Mouse (Mus musculus) CH12.LX (cell line): ENCODE data around the gene Akap7. TPM values are rescaled to one million over a fixed set of nuclear protein-coding genes. Genes with fewer than 3 reads are reported as not detected.

ENCODE experiments used
- DNase-seq: peaks from one replicate; pipeline ENCODE4 v3.0.0-alpha.2; 2013; ENCODE audit errors: extremely low read depth
- H3K27ac ChIP-seq: 2 replicates; pipeline ENCODE4 v1.5.1; 2012; ENCODE audit warnings: low read depth, mild to moderate bottlenecking, control low read depth, moderate library complexity; ENCODE audit not compliant: insufficient read depth
- H3K27me3 ChIP-seq: replicated peaks from 2 replicates; pipeline ENCODE3; 2012; ENCODE audit warnings: inconsistent platforms
- H3K36me3 ChIP-seq, 2 experiments: replicated peaks in 1 of 2; 2 replicates each; pipeline versions ENCODE3 to v1.6.1; 2012; ENCODE audit warnings: inconsistent platforms in 1 of 2, low read length in 1 of 2, mild to moderate bottlenecking in 1 of 2, mixed read lengths in 1 of 2, moderate library complexity in 1 of 2; ENCODE audit not compliant: control insufficient read depth in 1 of 2, insufficient read depth in 1 of 2
- H3K4me1 ChIP-seq, 2 experiments: 2 replicates each; pipeline ENCODE4 v1.6.1; 2012; ENCODE audit warnings: inconsistent platforms in 1 of 2, moderate library complexity in 1 of 2; ENCODE audit not compliant: insufficient read depth in 2 of 2, control insufficient read depth in 1 of 2
- H3K4me2 ChIP-seq: 2 replicates; pipeline ENCODE4 v1.6.1; 2012; ENCODE audit warnings: low read depth, mild to moderate bottlenecking, control low read depth; ENCODE audit not compliant: poor library complexity, insufficient read depth, severe bottlenecking
- H3K4me3 ChIP-seq, 3 experiments: fragments of 150-350 bp in 1 of 3; sonication (generic) in 1 of 3; replicated peaks in 1 of 3; 2 replicates each; pipeline versions ENCODE3 to v1.5.1; 2011 to 2012; ENCODE audit warnings: low read depth in 2 of 3, low read length in 2 of 3, mild to moderate bottlenecking in 2 of 3, moderate library complexity in 2 of 3, control low read depth in 1 of 3, improper control_type of control experiment in 1 of 3, inconsistent platforms in 1 of 3, mixed read lengths in 1 of 3; ENCODE audit not compliant: poor library complexity in 1 of 3
- H3K79me2 ChIP-seq: replicated peaks from 2 replicates; pipeline ENCODE4 v1.6.1; 2012; ENCODE audit warnings: mild to moderate bottlenecking, moderate library complexity; ENCODE audit not compliant: control insufficient read depth, poor library complexity, insufficient read depth, severe bottlenecking; ENCODE audit errors: extremely low read depth
- H3K9ac ChIP-seq: 2 replicates; pipeline ENCODE4 v1.6.1; 2012; ENCODE audit warnings: low read depth, mild to moderate bottlenecking, control low read depth, moderate library complexity; ENCODE audit not compliant: insufficient read depth
- H3K9me3 ChIP-seq: replicated peaks from 2 replicates; pipeline ENCODE3; 2012; ENCODE audit warnings: low read length, inconsistent platforms, mixed read lengths
- CTCF ChIP-seq, 2 experiments: IDR thresholded peaks in 1 of 2; conservative IDR thresholded peaks in 1 of 2; 2 replicates each; pipeline ENCODE4 v1.5.1; 2011 to 2012; ENCODE audit warnings: low read depth in 2 of 2, low read length in 2 of 2, improper control_type of control experiment in 1 of 2, inconsistent platforms in 1 of 2, mild to moderate bottlenecking in 1 of 2, moderate library complexity in 1 of 2
- GABPA ChIP-seq: IDR thresholded peaks from 2 replicates; pipeline ENCODE4 v1.6.1; 2012; ENCODE audit warnings: low read depth, low read length, improper control_type of control experiment, inconsistent platforms; ENCODE audit not compliant: insufficient replicate concordance
- HCFC1 ChIP-seq: IDR thresholded peaks from 2 replicates; pipeline ENCODE4 v1.6.1; 2012; ENCODE audit warnings: low read depth, mild to moderate bottlenecking, inconsistent platforms, low read length, improper control_type of control experiment
- MAZ ChIP-seq: IDR thresholded peaks from 2 replicates; pipeline ENCODE4 v1.6.1; 2012; ENCODE audit warnings: low read depth, mild to moderate bottlenecking, inconsistent platforms, low read length, improper control_type of control experiment, moderate library complexity
- RAD21 ChIP-seq: IDR thresholded peaks from 2 replicates; pipeline ENCODE4 v1.6.1; 2011; ENCODE audit warnings: low read depth, mild to moderate bottlenecking, low read length, improper control_type of control experiment, moderate library complexity
- SMC3 ChIP-seq: IDR thresholded peaks from 2 replicates; pipeline ENCODE4 v1.6.1; 2011; ENCODE audit warnings: low read depth, low read length, improper control_type of control experiment
- TCF12 ChIP-seq: IDR thresholded peaks from 2 replicates; pipeline ENCODE4 v1.6.1; 2014; ENCODE audit warnings: low read depth, mild to moderate bottlenecking, inconsistent platforms, low read length, improper control_type of control experiment
- ZMIZ1 ChIP-seq: IDR thresholded peaks from 2 replicates; pipeline ENCODE4 v1.6.1; 2012; ENCODE audit warnings: low read depth, mild to moderate bottlenecking, inconsistent platforms, low read length, improper control_type of control experiment
- dilution Hi-C: fragments of 300-500 bp; cut with MboI; formaldehyde crosslinking; loops from 2 replicates; pipeline ENCODE4 v1.14.3; 2020; ENCODE audit warnings: low sequenced_read_pairs; ENCODE audit not compliant: extremely low pct_unique_long_range_greater_than_20kb, extremely low pct_ligation_motif_present
- in situ Hi-C: fragments of 300-500 bp; cut with MboI; formaldehyde crosslinking; loops from 3 replicates; pipeline ENCODE4 v1.14.3; 2019; ENCODE audit warnings: low sequenced_read_pairs, low pct_ligation_motif_present, low pct_unique_long_range_greater_than_20kb, mixed read lengths
- polyA plus RNA-seq: library from polyadenylated mRNA; unstranded; fragments of >175 nt; gene quantifications from 2 replicates; pipeline ENCODE4 v1.2.1, GENCODE M21; 2012; ENCODE audit warnings: low read depth; ENCODE audit not compliant: insufficient read length
- total RNA-seq, 2 experiments: library from RNA; depleted of rRNA; stranded (reverse); fragments of 300-350 nt in 1 of 2; fragments of >200 nt in 1 of 2; gene quantifications; 2 replicates each; pipeline ENCODE4 v1.2.3; 2012 to 2014

Akap7 gene
- total and polyA plus RNA-seq, 3 experiments = 6.2 to 12.1 (median 7.1) TPM

GRCm38 (mm10) chr10:25253474-25253873 is 54.2 kb downstream of the Akap7 start:
- H3K4me1 ChIP-seq = no peaks in the 10 kb centered on the region
- in situ Hi-C loops (loop anchor here (25.0 kb wide), 1 partner anchor 434 kb away; no protein-coding TSS in a partner anchor), dilution Hi-C loops (no loop called here)
- no peak for DNase-seq
- H3K4me2 ChIP-seq = no peak overlapping the region
- H3K4me3 ChIP-seq = no peak overlapping the region
- no peak overlapping the region for H3K27ac ChIP-seq
- H3K9ac ChIP-seq = no peak overlapping the region
- TF ChIP-seq HCFC1 (no peak), TCF12 (no peak), ZMIZ1 (no peak)
- no peaks in the 10 kb centered on the region for H3K27me3 ChIP-seq
- H3K9me3 ChIP-seq = no peaks in the 10 kb centered on the region
- no peaks in the 10 kb centered on the region for H3K36me3 ChIP-seq
- H3K79me2 ChIP-seq = no peaks in the 10 kb centered on the region

GRCm38 (mm10) chr10:25253006-25253405 is 54.7 kb downstream of the Akap7 start:
- TF ChIP-seq MAZ = no peak
- Histone ChIP-seq H3K9me3 (no peaks in the 10 kb centered on the region), H3K27me3 (no peaks in the 10 kb centered on the region), H3K4me3 (no peak overlapping the region), H3K79me2 (no peaks in the 10 kb centered on the region), H3K4me1 (no peaks in the 10 kb centered on the region), H3K4me2 (no peak overlapping the region), H3K27ac (no peak overlapping the region), H3K36me3 (no peaks in the 10 kb centered on the region), H3K9ac (no peak overlapping the region)
- in situ Hi-C loops (loop anchor here (25.0 kb wide), 1 partner anchor 434 kb away; no protein-coding TSS in a partner anchor), dilution Hi-C loops (no loop called here)
- no peak for DNase-seq

- no peaks in the 10 kb centered on the region for H3K79me2 ChIP-seq
- no peaks in the 10 kb centered on the region for H3K4me1 ChIP-seq
- no peak overlapping the region for H3K9ac ChIP-seq
- H3K27ac ChIP-seq = no peak overlapping the region
- H3K4me3 ChIP-seq = no peak overlapping the region
- peak; percentile 83 to 84 for TF ChIP-seq CTCF (conservative IDR thresholded peaks at IDR 0.05 in 1 of 2, IDR thresholded peaks at IDR 0.05 in 1 of 2; ENCODE audit: low read depth in 2 of 2, low read length in 2 of 2)
- peak; percentile 65 for TF ChIP-seq RAD21
- TF ChIP-seq GABPA = no peak
- TF ChIP-seq SMC3 = peak; percentile 42; the same call in 1 of the 2 replicates
- peak; percentile 79 for DNase-seq
- 0 out of 2 replicates have a peak overlapping the region, but pooled peaks have one; percentile 1 for H3K4me2 ChIP-seq
- H3K27me3 ChIP-seq = no peaks in the 10 kb centered on the region
- dilution Hi-C loops (no loop called here), in situ Hi-C loops (loop anchor here (25.0 kb wide), 1 partner anchor 437 kb away; no protein-coding TSS in a partner anchor)
- no peaks in the 10 kb centered on the region for H3K9me3 ChIP-seq
- H3K36me3 ChIP-seq = no peaks in the 10 kb centered on the region
Observed at GRCm38 (mm10) chr10:25250108-25250507, 57.6 kb downstream of the Akap7 start.
